In the genomic region with DNA sequence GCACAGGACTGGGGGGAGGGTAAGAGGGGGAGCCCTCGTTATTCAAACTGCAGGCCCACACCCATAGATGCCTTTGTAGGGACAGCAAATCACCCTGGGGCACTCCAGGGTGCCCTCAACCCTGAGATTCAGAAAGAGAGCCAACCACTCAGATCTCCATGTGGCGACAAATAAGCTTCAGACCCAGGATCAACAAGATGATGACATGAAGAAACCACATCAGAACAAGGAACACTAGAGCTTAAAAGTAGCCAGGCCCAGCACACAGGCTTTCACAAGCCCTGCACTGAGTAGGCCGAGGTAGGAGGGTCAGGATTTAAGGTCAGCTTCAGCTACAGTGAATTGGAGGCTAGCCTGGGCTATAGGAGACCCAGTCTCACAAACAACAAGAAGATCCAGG, we compare ENCODE assay signal across 10 mouse cellular contexts. TPM values are rescaled to one million over a fixed set of nuclear protein-coding genes. Genes with fewer than 3 reads are reported as not detected.
DNase-seq lines count a peak whose midpoint lies in the region; ATAC-seq and TF ChIP-seq lines count a peak whose summit lies in the region.
"Had no signal": no experiment of that assay in that cellular context is flagged by ENCODE, and none has a peak within 500 bp of the region (broad histone marks: within the 10 kb centered on the region; RNA-seq: fewer than 3 reads in every experiment).

No protein-coding gene starts in this region.

- no peak overlapping the region for H3K9ac ChIP-seq in forebrain, postnatal 0 days

- peaks cover 3% of the 10 kb centered on the region; the same call in 1 of the 2 replicates for H3K4me1 ChIP-seq in forebrain, postnatal 0 days (ENCODE audit: insufficient read depth)

- peak overlapping the region; percentile 75 for H3K27ac ChIP-seq in gastrocnemius, adult 2 months
- peak overlapping the region; percentile 21; the same call in 1 of the 2 replicates for H3K27ac ChIP-seq in forebrain, postnatal 0 days (ENCODE audit: low read depth, low read length)

- no peaks in the 10 kb centered on the region for H3K27me3 ChIP-seq in forebrain, postnatal 0 days (ENCODE audit: insufficient read depth, low read length)

- TF ChIP-seq CTCF in gastrocnemius, adult 2 months (IDR thresholded peaks at IDR 0.05), result no peak
- no peak for TF ChIP-seq CTCF in forebrain, postnatal 0 days (IDR thresholded peaks at IDR 0.05; ENCODE audit: low read depth)

- intact Hi-C loops in gastrocnemius, adult 2 months (cut with DNase I), result no loop called here
- intact Hi-C loops in gastrocnemius, postnatal 36 days (cut with DNase I), result no loop called here

- H3K4me2 ChIP-seq in forebrain, postnatal 0 days (ENCODE audit: low read depth), result no peak overlapping the region

- H3K9me3 ChIP-seq in forebrain, postnatal 0 days (ENCODE audit: low read length), result no peaks in the 10 kb centered on the region

- no peak for DNase-seq in gastrocnemius, adult 2 months
- DNase-seq in gastrocnemius, adult 8-10 months (ENCODE audit: low spot score in 2 of 2), result no peak
- DNase-seq in 3T3-L1 (ENCODE audit: low read depth, low spot score), result peak; percentile 65
- DNase-seq in forebrain, postnatal 0 days, result no peak
- no peak for DNase-seq in ovary, adult 18-20 months (ENCODE audit: low spot score)
- no peak for DNase-seq in gastrocnemius, postnatal 36 days
- no peak for DNase-seq in layer of hippocampus, adult 18-20 months (ENCODE audit: low spot score in 2 of 2)
- DNase-seq: thymus, postnatal 4 days had no signal

- peaks cover 22% of the 10 kb centered on the region for H3K36me3 ChIP-seq in forebrain, postnatal 0 days (ENCODE audit: insufficient read depth)

- ATAC-seq in forebrain, postnatal 0 days, result peak; percentile 16; the same call in 1 of the 2 replicates
- 0 out of 2 replicates have a peak, but pooled peaks have one; percentile 7 for ATAC-seq in megakaryocyte progenitor cell, adult 5-6 weeks (replicated peaks; ENCODE audit: poor library complexity)

- 56% methylated on average over 3 of the region's 3 CpGs for WGBS in forebrain, postnatal 0 days

- no peak overlapping the region for H3K4me3 ChIP-seq in gastrocnemius, adult 2 months
- no peak overlapping the region for H3K4me3 ChIP-seq in forebrain, postnatal 0 days (ENCODE audit: low read depth, low read length)
- H3K4me3 ChIP-seq: myocyte had no signal

RNA-seq across cellular contexts. Expression of a gene that starts 11.3 kb away (rescaled TPM):
- total RNA-seq in gastrocnemius, adult 2 months (2021), result 10 to 100 TPM in 1 of 2 experiments, 1 to 10 TPM in 1; 9.3 to 22.5 TPM
- total RNA-seq in gastrocnemius, adult 8-10 months (2022), result 10 to 100 TPM; 13.6 to 19.0 (median 15.7) TPM
- 22.1 and 23.8 TPM in 2 replicates for total RNA-seq in forebrain, postnatal 0 days (2014; rRNA removed)
- 22.1 and 26.1 TPM in 2 replicates for polyA plus RNA-seq in forebrain, postnatal 0 days (2015; fragmentation: Nextera tagmentation; extraction: Ambion mirVana)
- 11.7 and 11.8 TPM in 2 replicates for total RNA-seq in megakaryocyte progenitor cell, adult 5-6 weeks (2015)
- total RNA-seq in megakaryocyte progenitor cell, adult 5-6 weeks (2017), result 3.6 and 5.2 TPM in 2 replicates
- 10 to 100 TPM; 11.1 to 15.9 TPM for total RNA-seq in gastrocnemius, postnatal 36 days (2021)
- 10 to 100 TPM; 20.0 to 23.3 TPM for total RNA-seq in layer of hippocampus, adult 18-20 months (2021)

RNA-seq across cellular contexts. Expression of a gene that starts 16.7 kb away (rescaled TPM):
- under 1 TPM in 1 of 2 experiments, not detected in 1; 0.28 TPM for total RNA-seq in gastrocnemius, adult 2 months (2021)
- under 1 TPM in 1 of 4 experiments, not detected in 3; 0.24 TPM for total RNA-seq in gastrocnemius, adult 8-10 months (2022)
- 0.90 TPM in 1 of 2 replicates, not detected in the other for total RNA-seq in forebrain, postnatal 0 days (2014; rRNA removed)
- polyA plus RNA-seq in forebrain, postnatal 0 days (2015; fragmentation: Nextera tagmentation; extraction: Ambion mirVana), result 0.18 and 0.26 TPM in 2 replicates
- total RNA-seq in megakaryocyte progenitor cell, adult 5-6 weeks (2015), result not detected in 2 replicates
- total RNA-seq in megakaryocyte progenitor cell, adult 5-6 weeks (2017), result not detected in 2 replicates
- total RNA-seq in gastrocnemius, postnatal 36 days (2021), result under 1 TPM in 1 of 2 experiments, not detected in 1; 0.18 TPM
- not detected for total RNA-seq in layer of hippocampus, adult 18-20 months (2021)

RNA-seq across cellular contexts. Expression of a gene that starts 24.1 kb away (rescaled TPM):
- total RNA-seq in gastrocnemius, adult 2 months (2021), result 10 to 100 TPM; 61.7 to 65.6 TPM
- total RNA-seq in gastrocnemius, adult 8-10 months (2022), result 10 to 100 TPM; 64.4 to 75.4 (median 70.3) TPM
- 93.7 and 140 TPM in 2 replicates for total RNA-seq in forebrain, postnatal 0 days (2014; rRNA removed)
- polyA plus RNA-seq in forebrain, postnatal 0 days (2015; fragmentation: Nextera tagmentation; extraction: Ambion mirVana), result 177 and 231 TPM in 2 replicates
- 121 and 125 TPM in 2 replicates for total RNA-seq in megakaryocyte progenitor cell, adult 5-6 weeks (2015)
- 214 and 249 TPM in 2 replicates for total RNA-seq in megakaryocyte progenitor cell, adult 5-6 weeks (2017)
- total RNA-seq in gastrocnemius, postnatal 36 days (2021), result 10 to 100 TPM; 54.9 to 63.3 TPM
- 10 to 100 TPM; 63.8 to 71.5 TPM for total RNA-seq in layer of hippocampus, adult 18-20 months (2021)

RNA-seq across cellular contexts. Expression of a gene that starts 33.0 kb away (rescaled TPM):
- total RNA-seq in gastrocnemius, adult 2 months (2021), result under 1 TPM; 0.42 to 0.48 TPM
- under 1 TPM in 3 of 4 experiments, not detected in 1; 0.17 to 0.49 (median 0.22) TPM for total RNA-seq in gastrocnemius, adult 8-10 months (2022)
- total RNA-seq in forebrain, postnatal 0 days (2014; rRNA removed), result 1.4 and 2.8 TPM in 2 replicates
- 1.2 TPM in 2 replicates for polyA plus RNA-seq in forebrain, postnatal 0 days (2015; fragmentation: Nextera tagmentation; extraction: Ambion mirVana)
- total RNA-seq in megakaryocyte progenitor cell, adult 5-6 weeks (2015), result 6.2 and 12.9 TPM in 2 replicates
- total RNA-seq in megakaryocyte progenitor cell, adult 5-6 weeks (2017), result 4.7 and 5.4 TPM in 2 replicates
- total RNA-seq in gastrocnemius, postnatal 36 days (2021), result under 1 TPM; 0.38 to 0.64 TPM
- total RNA-seq in layer of hippocampus, adult 18-20 months (2021), result under 1 TPM; 0.33 to 0.37 TPM
- polyA plus RNA-seq: myocyte had no signal

RNA-seq across cellular contexts. Expression of a gene that starts 40.2 kb away (rescaled TPM):
- 10 to 100 TPM in 1 of 2 experiments, 1 to 10 TPM in 1; 9.2 to 14.4 TPM for total RNA-seq in gastrocnemius, adult 2 months (2021)
- total RNA-seq in gastrocnemius, adult 8-10 months (2022), result 10 to 100 TPM in 3 of 4 experiments, 1 to 10 TPM in 1; 8.5 to 19.2 (median 10.4) TPM
- total RNA-seq in forebrain, postnatal 0 days (2014; rRNA removed), result 197 and 249 TPM in 2 replicates
- 204 and 221 TPM in 2 replicates for polyA plus RNA-seq in forebrain, postnatal 0 days (2015; fragmentation: Nextera tagmentation; extraction: Ambion mirVana)
- 31.6 and 40.7 TPM in 2 replicates for total RNA-seq in megakaryocyte progenitor cell, adult 5-6 weeks (2015)
- 40.2 and 69.7 TPM in 2 replicates for total RNA-seq in megakaryocyte progenitor cell, adult 5-6 weeks (2017)
- 10 to 100 TPM; 12.5 to 15.9 TPM for total RNA-seq in gastrocnemius, postnatal 36 days (2021)
- total RNA-seq in layer of hippocampus, adult 18-20 months (2021), result 100 to 1,000 TPM; 272 to 279 TPM
